8 mouse cellular contexts compared by ENCODE assay signal in the genomic region with DNA sequence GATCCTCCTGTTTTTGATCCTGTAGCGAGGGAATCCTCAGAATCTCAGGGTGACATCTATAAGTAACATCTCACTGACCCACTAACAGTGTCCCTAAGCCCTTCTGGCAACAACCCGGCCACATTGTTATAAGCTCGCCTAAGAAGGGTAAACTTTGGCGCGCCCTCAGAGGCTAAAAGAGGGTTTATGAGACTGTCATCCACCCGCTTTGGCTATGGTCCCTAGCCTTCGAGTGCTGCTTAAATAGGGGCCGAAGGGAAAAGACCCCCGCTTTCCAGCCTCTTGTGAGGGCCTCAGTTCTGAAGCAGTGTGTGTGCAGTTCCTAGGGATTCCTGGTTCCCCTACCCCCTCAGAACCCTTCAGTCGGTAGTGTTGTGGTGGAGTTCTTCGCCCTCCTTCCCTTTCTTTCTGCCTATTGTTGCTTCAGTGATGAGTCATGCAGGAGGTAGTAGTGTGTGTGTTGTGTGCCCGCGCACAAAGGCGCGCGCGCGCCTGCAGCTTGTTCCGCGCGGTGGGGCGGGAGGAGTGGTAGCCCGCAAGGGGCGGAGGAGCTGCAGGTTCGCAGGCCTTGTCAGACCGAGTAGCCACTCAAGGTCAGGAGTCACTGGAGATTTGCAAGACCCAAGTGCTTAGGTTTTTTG. TPM values are rescaled to one million over a fixed set of nuclear protein-coding genes. Genes with fewer than 3 reads are reported as not detected.
DNase-seq lines count a peak whose midpoint lies in the region; ATAC-seq lines count a peak whose summit lies in the region.

No protein-coding gene starts in this region.

- DNase-seq in CD4-positive helper T cell, adult 2 months (ENCODE audit: low read depth, low spot score) = peak; percentile 89
- DNase-seq in adrenal gland, adult 2 months = peak; percentile 89
- peak; percentile 65 for DNase-seq in embryonic facial prominence, embryonic 11.5 days (ENCODE audit: low spot score)
- DNase-seq in kidney, postnatal 36 days = peak; percentile 70 to 80
- DNase-seq in lung, postnatal 10 days = peak; percentile 85
- DNase-seq in ovary, adult 18-20 months (ENCODE audit: low spot score) = peak; percentile 71
- peak; percentile 60 to 68 for DNase-seq in thymus, postnatal 10 days (ENCODE audit: low spot score in 2 of 2)

- no peak for ATAC-seq in embryonic facial prominence, embryonic 11.5 days (replicated peaks; ENCODE audit: insufficient number of reproducible peaks, low FRiP score, low TSS enrichment, low read depth)
- ATAC-seq in heart, embryonic 16.5 days (replicated peaks; ENCODE audit: extremely low read depth, insufficient read depth, low FRiP score) = no peak

- H3K9me3 ChIP-seq in embryonic facial prominence, embryonic 11.5 days (replicated peaks; ENCODE audit: control insufficient read depth, low read length) = no peaks in the 10 kb centered on the region
- no peaks in the 10 kb centered on the region for H3K9me3 ChIP-seq in heart, embryonic 16.5 days (replicated peaks; ENCODE audit: control insufficient read depth, low read length)

- peak overlapping the region; percentile 43 for H3K9ac ChIP-seq in embryonic facial prominence, embryonic 11.5 days (replicated peaks; ENCODE audit: low read length)
- H3K9ac ChIP-seq in heart, embryonic 16.5 days (ENCODE audit: low read length) = peak overlapping the region; percentile 82

- WGBS in embryonic facial prominence, embryonic 11.5 days = 1% methylated on average over 26 of the region's 26 CpGs
- under 1% methylated on average over 26 of the region's 26 CpGs for WGBS in heart, embryonic 16.5 days

- no peaks in the 10 kb centered on the region; the same call in 1 of the 2 replicates for H3K36me3 ChIP-seq in embryonic facial prominence, embryonic 11.5 days (replicated peaks; ENCODE audit: control insufficient read depth, insufficient read depth, low read depth, low read length)
- no peaks in the 10 kb centered on the region for H3K36me3 ChIP-seq in heart, embryonic 16.5 days (ENCODE audit: control insufficient read depth, insufficient read depth)

- peaks cover 3% of the 10 kb centered on the region for H3K4me1 ChIP-seq in embryonic facial prominence, embryonic 11.5 days (ENCODE audit: control insufficient read depth, insufficient read depth, low read length)
- peaks cover 43% of the 10 kb centered on the region for H3K4me1 ChIP-seq in heart, embryonic 16.5 days (ENCODE audit: control insufficient read depth, insufficient read depth, low read length)

- H3K4me3 ChIP-seq in embryonic facial prominence, embryonic 11.5 days (ENCODE audit: low read depth, low read length) = peak overlapping the region; percentile 90
- H3K4me3 ChIP-seq in heart, embryonic 16.5 days (ENCODE audit: low read length) = peak overlapping the region; percentile 88

- peak overlapping the region; percentile 44 for H3K27ac ChIP-seq in embryonic facial prominence, embryonic 11.5 days (replicated peaks; ENCODE audit: low read depth, low read length)
- peak overlapping the region; percentile 99 for H3K27ac ChIP-seq in heart, embryonic 16.5 days (ENCODE audit: low read length)

- no peaks in the 10 kb centered on the region for H3K27me3 ChIP-seq in embryonic facial prominence, embryonic 11.5 days (ENCODE audit: control insufficient read depth, insufficient read depth, low read length)
- H3K27me3 ChIP-seq in heart, embryonic 16.5 days (ENCODE audit: control insufficient read depth, insufficient read depth, low read length) = no peaks in the 10 kb centered on the region

- H3K4me2 ChIP-seq in embryonic facial prominence, embryonic 11.5 days (ENCODE audit: low read depth, low read length) = peak overlapping the region; percentile 66
- H3K4me2 ChIP-seq in heart, embryonic 16.5 days (ENCODE audit: low read depth, low read length) = peak overlapping the region; percentile 96

RNA-seq across cellular contexts. Expression of a gene that starts 1.9 kb away (rescaled TPM):
- 10 to 100 TPM; 23.4 to 25.2 TPM for total RNA-seq in adrenal gland, adult 2 months (2021)
- 31.1 and 46.9 TPM in 2 replicates for polyA plus RNA-seq in adrenal gland, adult 2 months (2012; rRNA removed)
- 3.0 and 3.6 TPM in 2 replicates for polyA plus RNA-seq in embryonic facial prominence, embryonic 11.5 days (2014; fragmentation: Nextera tagmentation; extraction: Ambion mirVana)
- 3.0 and 3.3 TPM in 2 replicates for polyA plus RNA-seq in heart, embryonic 16.5 days (2015; fragmentation: Nextera tagmentation; extraction: Ambion mirVana)
